Mouse (Mus musculus) megakaryocyte, adult 5-6 weeks (primary cell): ENCODE results near the gene Lrrc4c. TPM values are rescaled to one million over a fixed set of nuclear protein-coding genes. Genes with fewer than 3 reads are reported as not detected.

Source experiments
- ATAC-seq: 2 replicates; pipeline ENCODE4 v1.8.0; 2016; ENCODE audit warnings: mild to moderate bottlenecking, inconsistent platforms; ENCODE audit not compliant: poor library complexity, severe bottlenecking
- total RNA-seq, 2 experiments: library from RNA; stranded (forward) in 1 of 2; stranded (reverse) in 1 of 2; fragments of 153-499, 151-499 nt in 1 of 2; fragments of 221-1000, 200-1000 nt in 1 of 2; gene quantifications; 2 replicates each; pipeline versions ENCODE4 v1.2.3 to v1.2.4; 2015 to 2017

Gene Lrrc4c
- total RNA-seq (2015) (not detected in 2 replicates), total RNA-seq (2017) (not detected in 2 replicates)

- ATAC-seq = no peak
Measured at GRCm38 (mm10) chr2:96317387-96318299, at the start of gene Lrrc4c. TSS of gene Lrrc4c (plus strand) at chr2:96318169.

DNA sequence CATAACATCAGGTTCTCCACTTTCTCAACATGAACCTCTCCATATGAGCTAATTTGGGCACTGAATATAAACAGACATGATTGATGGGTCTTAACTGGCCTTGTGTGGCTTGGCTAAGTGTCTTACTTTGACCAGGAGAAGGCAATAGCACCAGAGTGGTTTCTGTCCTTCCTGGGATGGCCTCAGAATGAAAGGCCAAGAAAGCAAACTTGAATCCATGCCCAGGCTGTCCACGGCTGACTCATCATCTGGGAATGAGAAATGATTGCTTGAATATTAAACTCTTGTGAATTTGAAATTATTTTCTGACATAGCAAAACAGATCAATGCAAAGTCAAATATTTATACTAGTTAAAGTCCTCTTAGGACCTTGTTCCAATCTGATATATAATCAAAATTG lies 42.9 kb upstream of the Lrrc4c start:
- no peak for ATAC-seq

- ATAC-seq = no peak
Measured at GRCm38 (mm10) chr2:96282926-96283325, 35.0 kb upstream of the Lrrc4c start.

GRCm38 (mm10) chr2:96287512-96287911 lies 30.5 kb upstream of the Lrrc4c start:
- no peak for ATAC-seq

- no peak for ATAC-seq
Measured at GRCm38 (mm10) chr2:96290541-96290940, 27.4 kb upstream of the Lrrc4c start.

GRCm38 (mm10) chr2:96315034-96315433 lies 2.9 kb upstream of the Lrrc4c start:
- ATAC-seq = no peak

GRCm38 (mm10) chr2:96316531-96316930 lies 1.4 kb upstream of the Lrrc4c start:
- ATAC-seq = no peak

DNA sequence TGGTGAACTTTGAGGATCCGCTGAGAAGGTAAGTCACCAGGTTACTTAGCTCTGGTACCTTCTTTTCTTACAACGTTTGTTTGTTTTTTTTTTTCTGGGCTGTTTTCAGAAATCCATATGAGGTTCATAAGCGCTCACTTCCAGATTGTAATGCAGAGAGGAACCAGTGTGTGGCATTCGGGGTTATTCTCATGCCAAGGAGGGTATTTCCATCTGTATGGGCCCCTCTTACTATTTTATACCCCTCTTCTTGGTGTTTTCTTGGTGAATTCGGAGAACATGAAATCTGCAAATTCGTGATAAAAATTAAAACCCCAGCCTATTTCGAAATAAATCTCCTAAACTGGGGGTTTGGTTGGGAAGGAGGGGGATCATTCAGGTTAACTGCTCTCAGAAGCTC lies 587 bp downstream of the Lrrc4c start:
- no peak for ATAC-seq

- no peak for ATAC-seq
Measured at GRCm38 (mm10) chr2:96319201-96319600, 1.2 kb downstream of the Lrrc4c start.

GRCm38 (mm10) chr2:96319649-96320048 lies 1.7 kb downstream of the Lrrc4c start:
- no peak for ATAC-seq

- ATAC-seq = no peak
Measured at GRCm38 (mm10) chr2:96334652-96335051, 16.7 kb downstream of the Lrrc4c start.

GRCm38 (mm10) chr2:96337354-96337753 lies 19.4 kb downstream of the Lrrc4c start:
- ATAC-seq = no peak

GRCm38 (mm10) chr2:96401186-96401811 lies 83.3 kb downstream of the Lrrc4c start:
- no peak for ATAC-seq

DNA sequence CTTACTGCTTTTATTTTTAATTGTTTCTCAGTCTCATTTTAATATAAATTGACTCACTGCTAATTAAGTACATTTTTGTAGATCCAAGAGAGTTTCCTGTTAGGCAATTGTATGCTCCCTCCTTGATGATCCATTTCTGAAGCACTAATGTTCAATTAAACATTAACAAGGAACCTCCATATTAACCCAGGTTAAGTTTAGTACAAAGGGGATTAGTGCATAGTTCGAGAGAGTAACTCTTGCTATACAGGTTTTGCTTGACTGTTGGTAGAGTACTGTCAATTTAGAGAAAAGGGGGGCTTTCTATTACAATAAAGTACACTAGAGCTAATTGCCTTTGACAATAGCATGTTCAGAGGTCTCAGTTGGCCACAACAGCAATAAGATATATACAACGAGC lies 84.5 kb downstream of the Lrrc4c start:
- peak; percentile 12; the same call in 1 of the 2 replicates for ATAC-seq

- ATAC-seq = no peak
Measured at GRCm38 (mm10) chr2:96406856-96407255, 88.9 kb downstream of the Lrrc4c start.

DNA sequence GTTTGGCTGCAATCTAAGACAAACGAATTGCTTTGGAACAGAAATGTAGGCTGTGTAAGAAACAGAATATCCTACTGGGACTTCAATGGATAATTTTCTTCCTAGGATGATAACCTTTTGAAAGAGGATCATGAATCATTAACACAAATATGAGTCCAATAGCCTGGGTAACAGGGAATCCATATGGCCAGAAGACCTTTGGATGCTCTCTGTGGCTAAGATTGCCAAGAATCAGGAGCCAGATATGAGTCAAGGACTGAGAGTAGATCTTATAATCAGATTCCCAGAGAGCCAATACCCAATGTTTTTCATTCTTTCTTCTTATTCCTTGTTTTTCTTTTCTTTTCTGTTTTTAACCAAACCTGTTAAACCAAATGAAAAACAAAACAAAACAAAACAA lies 93.2 kb downstream of the Lrrc4c start:
- no peak for ATAC-seq

DNA sequence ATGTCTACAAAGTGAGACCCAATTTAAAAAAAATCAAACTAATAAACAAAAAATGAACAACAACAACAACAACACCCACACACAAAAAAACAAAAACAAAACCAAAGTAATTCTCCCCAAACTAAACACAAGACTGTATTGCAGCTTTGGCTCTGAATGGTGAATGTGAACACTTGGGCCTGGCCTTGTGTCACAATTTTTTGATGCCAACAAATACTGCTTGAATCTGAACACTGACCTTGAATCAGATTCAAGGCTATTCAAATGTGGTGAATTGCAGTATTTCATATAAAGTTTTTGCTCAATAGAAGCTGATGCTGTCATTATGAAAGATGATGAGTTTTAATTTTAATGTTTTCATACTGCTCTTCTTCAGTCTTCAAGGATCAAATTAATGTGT lies 143.6 kb downstream of the Lrrc4c start:
- ATAC-seq = no peak

DNA sequence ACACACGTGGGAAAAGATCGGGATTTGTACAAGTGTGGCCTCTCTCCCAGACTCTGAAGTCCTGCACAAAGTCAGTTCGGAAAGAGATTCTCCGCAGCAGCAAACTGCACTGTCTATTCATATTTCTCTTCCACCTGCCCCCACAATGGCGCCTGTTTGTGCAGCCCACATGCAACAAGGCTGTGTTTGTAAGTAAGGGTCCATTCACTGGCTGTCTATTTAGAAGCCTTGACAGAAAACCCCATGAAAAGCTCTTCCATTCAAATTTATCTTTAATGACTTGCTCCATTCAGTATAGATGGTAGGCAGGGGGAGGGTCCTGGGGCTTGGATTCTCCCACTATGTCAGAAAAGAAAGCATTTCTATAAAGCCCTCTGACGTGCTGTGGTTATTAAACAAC lies 157.7 kb downstream of the Lrrc4c start:
- ATAC-seq = no peak

DNA sequence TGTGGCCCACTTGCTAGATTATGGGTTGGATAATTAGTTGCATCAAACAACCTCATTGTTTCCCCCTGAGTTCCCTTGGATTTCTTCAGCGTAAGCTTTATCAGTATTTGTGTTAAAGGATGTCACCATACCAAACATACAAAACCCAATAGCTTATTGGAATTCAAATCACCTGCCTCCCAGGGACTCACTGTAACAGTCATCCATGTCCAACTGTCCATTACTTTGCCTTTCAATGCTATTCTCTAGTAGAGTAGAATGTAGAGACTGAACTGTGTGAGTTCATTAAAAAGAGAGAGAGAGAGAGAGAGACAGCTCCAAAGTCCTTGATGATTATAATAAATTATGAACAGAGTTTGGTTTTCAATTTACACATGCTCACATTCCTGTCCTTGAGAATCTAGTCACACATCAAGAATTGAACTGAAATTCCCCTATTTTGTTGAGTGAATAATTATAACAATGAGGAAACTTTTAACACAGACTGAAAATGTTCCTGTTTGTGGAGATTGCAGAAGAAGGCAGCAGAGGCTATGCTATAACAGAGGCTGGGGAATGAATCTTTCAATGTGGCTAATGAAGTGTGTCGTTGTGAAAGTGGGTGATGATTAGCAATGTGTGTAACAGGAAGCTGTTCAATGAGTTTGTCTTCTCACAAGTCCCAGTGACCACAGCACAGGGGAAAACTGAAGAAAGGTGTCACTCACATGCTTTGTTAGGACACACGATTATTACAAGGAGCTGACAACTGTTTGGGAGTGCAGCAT lies 181.3 kb downstream of the Lrrc4c start:
- ATAC-seq = no peak

DNA sequence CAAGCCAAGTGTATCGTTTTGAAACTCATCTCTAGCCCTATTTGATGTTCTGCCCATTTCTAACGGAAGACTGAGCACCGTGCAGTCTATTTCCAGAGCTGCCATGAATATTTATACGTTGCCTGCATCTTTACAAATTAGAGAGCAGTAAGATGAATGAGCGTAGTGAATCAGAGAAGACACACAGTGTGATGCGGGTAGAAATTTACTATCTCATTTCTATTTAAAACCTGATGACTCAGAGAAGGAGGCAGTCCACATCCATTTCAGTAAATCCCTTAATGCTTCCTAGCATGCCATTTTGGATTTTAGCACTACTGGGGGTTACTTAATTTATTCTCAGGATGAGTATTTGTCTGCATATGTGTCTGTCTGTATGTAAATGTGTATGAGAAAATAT lies 186.2 kb downstream of the Lrrc4c start:
- ATAC-seq = no peak

- no peak for ATAC-seq
Measured at GRCm38 (mm10) chr2:96505641-96506040, 187.7 kb downstream of the Lrrc4c start.
